Mouse (Mus musculus): Measurements from ENCODE around the gene Dennd5a.

DNA sequence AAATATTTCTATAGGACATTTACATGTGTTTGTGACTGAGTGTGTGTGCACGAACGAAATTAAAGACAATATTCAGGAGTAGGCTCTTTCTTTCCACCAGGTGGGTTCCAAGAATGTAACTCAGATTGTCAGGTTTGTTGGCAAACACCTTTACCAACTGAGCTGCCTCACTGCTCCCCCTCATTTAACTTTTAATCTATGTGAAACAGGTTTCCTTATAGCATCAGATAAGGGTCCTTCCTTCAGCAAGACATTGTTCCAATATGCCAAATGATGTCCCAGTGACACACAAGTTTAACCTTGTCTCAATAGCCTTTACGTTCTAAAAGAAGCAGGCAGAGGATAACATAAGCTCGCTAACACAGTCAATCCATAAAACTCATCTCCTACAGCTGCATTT lies 37.4 kb downstream of the Dennd5a start:
- no peak for TF ChIP-seq CTCF (IDR thresholded peaks at IDR 0.05; ENCODE audit: borderline replicate concordance, extremely low read depth, insufficient read depth, insufficient read length)
- no peak for TF ChIP-seq POLR2A (IDR thresholded peaks at IDR 0.05; ENCODE audit: borderline replicate concordance, extremely low read depth, insufficient read depth, insufficient read length, poor library complexity, severe bottlenecking)

All from brain, embryonic 14.5 days (tissue).